Mouse (Mus musculus) liver, adult 2 months (tissue): ENCODE results near the gene Zp3.

ENCODE experiments used
- CTCF ChIP-seq: fragments of 200-500 bp; IDR thresholded peaks from 2 replicates; pipeline ENCODE4 v1.5.1; 2011; ENCODE audit warnings: low read depth, low read length, control low read depth
- POLR2A ChIP-seq: fragments of 200-500 bp; IDR thresholded peaks from 2 replicates; pipeline ENCODE4 v1.6.1; 2011; ENCODE audit warnings: low read length, control low read depth; ENCODE audit not compliant: insufficient read depth; ENCODE audit errors: extremely low read depth

DNA sequence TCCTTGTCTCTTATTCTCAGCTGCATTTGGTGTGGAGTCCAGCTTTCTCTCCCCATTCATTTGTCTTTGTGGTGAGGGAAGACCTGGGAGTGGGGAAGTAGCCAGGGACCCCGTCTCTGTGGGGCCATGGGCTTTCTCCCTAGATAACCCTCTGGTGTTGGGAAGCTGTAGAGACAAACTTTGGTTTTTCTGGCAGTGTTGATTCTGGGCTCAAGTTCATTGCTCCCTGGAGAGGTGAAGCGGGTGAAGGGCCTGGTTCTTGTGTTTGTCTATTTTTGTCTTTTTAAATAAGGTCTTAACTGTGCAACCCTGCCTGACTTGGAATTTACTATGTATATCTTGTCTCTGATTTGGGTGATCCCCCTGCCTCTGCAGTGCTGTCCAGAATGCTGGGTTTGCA is 38.8 kb downstream of the Zp3 start:
- no peak for TF ChIP-seq POLR2A
- no peak for TF ChIP-seq CTCF
